Mouse (Mus musculus) layer of hippocampus, adult 18-20 months (tissue): ENCODE measurements at regions not wholly inside any gene's neighbourhood (a gene's known extent, or its start where the extent isn't known, plus 50 kb on each side); places are given as distances from the start of the nearest gene placed in this dataset.
A peak's percentile ranks its signal among the peaks of the same experiment; 100 is the strongest.

Experiments
- DNase-seq, 2 experiments: peaks; one replicate each; pipeline ENCODE4 v3.0.0; 2022; ENCODE audit warnings: low spot score in 2 of 2

DNA sequence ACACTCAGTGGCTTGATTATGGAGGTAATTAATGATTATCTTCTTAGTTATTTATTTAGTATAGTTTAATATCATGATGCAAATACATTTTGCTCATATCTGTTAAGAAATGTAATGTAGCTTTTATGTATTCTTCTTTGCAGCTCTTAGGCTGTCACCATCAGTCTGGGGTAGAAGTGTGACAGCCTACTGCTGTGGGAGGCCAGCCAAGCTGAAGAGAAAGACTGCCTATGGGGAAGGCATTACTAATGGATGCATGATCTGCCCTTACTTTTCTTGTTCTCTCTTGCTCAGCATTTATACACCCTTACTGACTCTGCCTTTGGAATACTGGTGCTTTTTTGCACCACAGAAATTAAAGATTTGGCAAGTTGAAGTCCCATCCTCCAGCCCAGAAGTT is 362.8 kb upstream of the Stxbp6 start:
- no peak for DNase-seq

DNA sequence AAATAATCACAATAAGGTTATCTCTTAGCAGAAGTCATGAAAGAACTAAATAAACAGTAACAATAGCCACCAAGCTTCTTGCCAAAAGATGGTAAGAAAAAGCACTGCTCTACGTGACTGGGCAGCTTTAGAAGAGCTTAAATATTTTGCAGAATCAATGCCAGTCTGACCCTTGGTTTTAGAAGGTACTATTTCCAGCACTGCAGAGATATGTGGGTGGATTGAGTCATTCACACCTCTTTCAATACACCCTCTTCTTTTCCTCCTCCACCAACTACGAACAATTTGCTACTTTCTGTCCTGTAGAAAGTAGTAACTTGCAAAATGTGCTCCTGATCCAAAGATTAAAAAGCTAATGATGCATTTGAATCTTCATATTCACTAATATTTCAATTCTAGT is 324.9 kb upstream of the Stxbp6 start:
- no peak for DNase-seq

DNA sequence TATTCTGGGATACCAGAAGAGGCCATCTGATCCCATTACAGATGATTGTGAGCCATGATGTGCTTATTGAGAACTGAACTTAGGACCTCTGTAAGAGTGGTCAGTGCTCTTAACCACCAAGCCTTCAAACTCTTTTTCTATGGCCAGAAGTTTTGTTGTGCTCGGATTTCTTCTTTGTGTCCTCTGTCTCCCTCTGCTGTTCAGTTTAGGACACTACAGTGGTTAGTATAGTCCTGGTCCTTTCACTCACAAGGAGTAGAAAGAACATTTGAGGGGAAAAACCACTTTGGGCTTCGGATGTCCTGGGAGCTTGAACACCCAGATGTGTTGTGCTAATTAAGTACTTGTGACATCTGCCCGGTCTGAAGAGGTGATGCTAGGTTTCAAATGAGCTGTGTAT is 310.4 kb upstream of the Stxbp6 start:
- peak in 1 of 2 experiments; percentile 74 for DNase-seq
